Mouse (Mus musculus): ENCODE measurements around the gene Ets2.
"Not testable (repeated sequence)": the region's sequence is repeated elsewhere in the genome, so short reads cannot be mapped to it uniquely, and the experiment has no call there.

Ets2 gene

DNA sequence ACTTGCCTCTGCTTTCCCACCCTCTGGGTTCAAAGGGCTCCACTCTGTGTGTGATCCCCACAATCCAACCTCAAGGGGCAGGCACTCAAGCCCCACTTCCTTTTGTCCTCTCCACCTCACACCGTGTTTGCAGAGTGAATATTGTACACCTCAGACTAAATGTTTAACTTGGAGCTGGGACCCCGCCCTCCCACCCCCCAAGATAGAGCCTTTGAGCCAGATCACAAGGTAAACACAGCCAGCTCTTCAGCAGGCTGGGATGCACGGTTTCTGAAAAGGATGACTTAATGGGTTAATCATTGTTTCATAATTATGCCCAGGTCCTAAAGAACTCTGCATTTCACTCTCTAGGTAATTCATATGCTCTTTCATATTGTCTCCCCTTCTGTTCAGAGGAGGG lies 2.2 kb upstream of the Ets2 start:
- DNase-seq (ENCODE audit: low spot score in 2 of 2) = no peak

- no peak for DNase-seq (ENCODE audit: low spot score in 2 of 2)
Observed at GRCm38 (mm10) chr16:95700224-95700623, 1.7 kb upstream of the Ets2 start.

DNA sequence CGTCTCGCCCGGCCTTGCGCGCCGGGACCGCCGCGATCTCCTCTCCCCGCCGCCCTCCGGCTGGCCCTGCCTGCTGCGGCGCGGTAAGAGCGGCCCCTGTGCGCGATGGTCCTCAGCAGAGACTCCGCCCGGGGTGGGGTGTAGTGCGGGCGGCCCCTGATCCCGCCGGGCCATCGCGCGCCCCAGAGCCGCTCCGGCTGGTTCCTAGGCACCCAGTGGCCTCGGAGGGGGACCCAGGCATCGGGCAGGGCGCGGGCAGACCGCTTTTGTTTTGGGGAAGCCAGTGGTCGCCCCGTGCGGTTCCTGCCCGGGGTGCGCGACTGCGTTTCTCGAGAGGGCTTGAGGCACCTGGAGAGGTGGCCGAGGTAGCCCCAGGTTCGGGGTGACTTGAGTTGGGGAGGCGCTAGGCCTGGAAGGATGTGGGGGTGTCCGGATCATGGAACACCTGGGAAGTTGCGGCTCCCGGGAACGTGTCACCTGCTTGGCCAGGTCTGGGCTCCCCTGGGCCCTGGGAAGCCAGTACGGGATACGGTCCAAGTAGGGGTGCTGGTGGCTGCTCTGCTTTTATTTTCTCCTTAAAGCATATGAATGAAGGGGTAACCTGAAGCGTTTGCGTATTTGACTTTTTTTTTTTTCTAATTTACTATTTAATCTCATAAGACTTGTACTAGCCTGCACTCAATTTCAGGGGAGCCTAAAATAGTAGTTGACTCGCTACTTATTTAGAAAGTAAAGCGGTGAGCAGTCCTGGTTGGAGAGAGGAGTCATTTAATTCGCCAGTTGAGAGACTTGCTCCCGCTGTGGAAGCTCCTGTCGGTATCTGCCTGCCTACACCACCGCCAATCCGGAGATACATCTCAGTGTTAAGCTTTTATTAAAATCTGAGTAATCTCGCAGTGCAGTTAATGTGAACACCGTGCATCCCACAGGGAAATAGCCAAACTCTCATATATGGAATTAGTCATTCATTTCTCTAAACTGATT lies 979 bp downstream of the Ets2 start:
- no peak for DNase-seq (ENCODE audit: low spot score in 2 of 2)

GRCm38 (mm10) chr16:95703958-95704357 lies 2.1 kb downstream of the Ets2 start:
- DNase-seq (ENCODE audit: low spot score in 2 of 2) = no peak

DNA sequence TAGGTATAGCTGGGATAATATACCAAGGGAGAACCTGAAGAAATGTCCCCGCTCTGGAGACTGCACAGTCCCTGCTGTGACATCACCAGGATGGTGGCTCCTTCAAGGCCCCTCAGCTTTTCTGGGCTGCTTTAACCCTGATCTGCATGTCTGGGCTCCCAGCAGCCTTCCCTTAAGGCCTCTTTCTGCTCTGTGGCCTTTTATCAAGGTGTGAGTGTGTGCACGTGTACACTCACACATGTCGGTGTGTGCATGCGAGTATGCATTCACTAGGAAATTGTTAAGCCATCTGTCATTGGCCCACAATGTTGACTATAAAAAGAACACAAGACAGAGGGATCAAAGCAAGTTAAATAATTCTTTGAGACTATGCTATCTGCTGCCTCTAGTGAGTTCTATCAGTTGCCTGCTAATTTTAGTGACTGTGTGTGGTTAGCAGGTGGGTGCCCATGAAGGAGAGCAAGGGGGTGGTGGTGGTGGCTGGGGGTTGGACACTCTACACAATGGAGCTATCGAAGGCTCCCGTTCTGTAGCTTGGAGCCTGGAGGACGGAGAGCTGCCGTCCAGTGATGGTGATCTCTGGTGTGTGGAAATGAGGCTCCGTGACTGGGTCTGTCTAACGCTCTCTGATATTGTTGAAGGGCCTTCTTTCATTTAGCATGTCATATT lies 2.9 kb downstream of the Ets2 start:
- DNase-seq (ENCODE audit: low spot score in 2 of 2) = no peak

GRCm38 (mm10) chr16:95705771-95706170 lies 3.9 kb downstream of the Ets2 start:
- DNase-seq (ENCODE audit: low spot score in 2 of 2) = no peak

DNA sequence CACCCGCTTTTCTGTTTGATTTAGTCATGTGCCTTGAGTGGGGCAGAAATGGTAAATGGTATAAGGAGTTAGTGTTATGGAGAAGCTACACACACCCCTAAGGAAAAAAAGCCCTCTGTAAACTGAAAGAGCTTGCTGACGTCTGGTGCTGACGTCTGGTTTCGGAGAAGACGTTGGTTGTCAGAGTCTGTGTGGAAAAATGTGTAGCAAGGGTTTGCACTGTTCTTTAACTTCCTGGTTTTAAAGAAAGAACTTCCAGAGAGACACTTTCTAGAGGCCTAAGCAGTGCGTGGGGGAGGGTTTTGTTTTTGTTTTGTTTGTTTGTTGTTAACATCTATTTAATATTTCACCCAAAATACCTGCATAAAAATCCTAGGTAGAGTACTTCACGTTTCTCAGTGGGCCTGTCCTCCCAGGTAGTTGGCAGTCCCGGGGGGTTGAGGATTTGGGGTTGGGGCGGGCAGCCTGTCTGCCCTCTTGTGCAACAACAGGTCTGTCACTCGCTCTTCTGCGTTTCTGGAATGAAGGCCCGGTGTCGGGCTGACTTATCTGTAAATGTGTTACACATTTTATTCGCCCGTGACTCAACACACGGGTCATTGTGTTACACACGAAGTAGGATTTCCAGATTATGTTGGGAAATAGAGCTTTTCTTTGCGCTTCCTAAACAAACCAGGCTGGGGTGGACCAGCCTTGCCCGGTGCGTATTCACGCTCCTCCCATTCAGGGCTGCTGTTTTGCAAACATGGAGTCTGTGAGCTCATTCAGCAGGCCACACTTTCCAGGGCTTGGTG lies 6.5 kb downstream of the Ets2 start:
- DNase-seq (ENCODE audit: low spot score in 2 of 2) = no peak

GRCm38 (mm10) chr16:95709175-95709574 lies 7.3 kb downstream of the Ets2 start:
- no peak for DNase-seq (ENCODE audit: low spot score in 2 of 2)

- DNase-seq (ENCODE audit: low spot score in 2 of 2) = no peak
Observed at GRCm38 (mm10) chr16:95710129-95710528, 8.3 kb downstream of the Ets2 start.

GRCm38 (mm10) chr16:95712121-95712520 lies 10.2 kb downstream of the Ets2 start:
- no peak for DNase-seq (ENCODE audit: low spot score in 2 of 2)

DNA sequence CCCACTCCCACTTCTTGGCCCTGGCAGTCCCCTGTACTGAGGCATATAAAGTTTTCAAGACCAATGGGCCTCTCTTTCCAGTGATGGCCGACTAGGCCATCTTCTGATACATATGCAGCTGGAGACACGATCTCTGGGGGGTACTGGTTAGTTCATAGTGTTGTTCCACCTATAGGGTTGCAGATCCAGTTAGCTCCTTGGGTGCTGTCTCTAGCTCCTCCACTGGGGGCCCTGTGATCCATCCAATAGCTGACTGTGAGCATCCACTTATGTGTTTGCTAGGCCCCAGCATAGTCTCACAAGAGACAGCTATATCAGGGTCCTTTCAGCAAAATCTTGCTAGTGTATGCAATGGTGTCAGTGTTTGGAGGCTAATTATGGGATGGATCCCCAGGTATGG lies 11.2 kb downstream of the Ets2 start:
- not testable (repeated sequence) for DNase-seq (ENCODE audit: low spot score in 2 of 2)

GRCm38 (mm10) chr16:95715026-95715425 lies 13.2 kb downstream of the Ets2 start:
- DNase-seq (ENCODE audit: low spot score in 2 of 2) = no peak

GRCm38 (mm10) chr16:95716061-95716706 lies 14.3 kb downstream of the Ets2 start:
- DNase-seq (ENCODE audit: low spot score in 2 of 2) = no peak

DNA sequence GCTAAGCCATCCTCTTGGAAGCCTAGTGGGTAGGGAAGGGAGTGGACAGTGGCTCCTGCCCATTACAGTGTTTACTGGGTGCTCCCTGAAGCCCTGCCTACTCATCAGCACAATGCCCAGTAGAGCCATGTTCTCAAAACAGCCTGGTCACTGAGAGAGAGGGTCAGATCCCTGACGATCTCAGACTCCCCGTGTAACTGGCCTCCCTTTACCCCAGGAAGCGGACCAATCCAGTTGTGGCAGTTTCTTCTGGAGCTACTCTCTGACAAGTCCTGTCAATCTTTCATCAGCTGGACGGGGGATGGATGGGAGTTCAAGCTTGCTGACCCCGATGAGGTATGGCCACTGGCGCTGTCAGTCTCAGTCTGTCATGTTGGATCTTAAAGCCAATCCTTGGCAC lies 15.8 kb downstream of the Ets2 start:
- DNase-seq (ENCODE audit: low spot score in 2 of 2) = no peak

DNA sequence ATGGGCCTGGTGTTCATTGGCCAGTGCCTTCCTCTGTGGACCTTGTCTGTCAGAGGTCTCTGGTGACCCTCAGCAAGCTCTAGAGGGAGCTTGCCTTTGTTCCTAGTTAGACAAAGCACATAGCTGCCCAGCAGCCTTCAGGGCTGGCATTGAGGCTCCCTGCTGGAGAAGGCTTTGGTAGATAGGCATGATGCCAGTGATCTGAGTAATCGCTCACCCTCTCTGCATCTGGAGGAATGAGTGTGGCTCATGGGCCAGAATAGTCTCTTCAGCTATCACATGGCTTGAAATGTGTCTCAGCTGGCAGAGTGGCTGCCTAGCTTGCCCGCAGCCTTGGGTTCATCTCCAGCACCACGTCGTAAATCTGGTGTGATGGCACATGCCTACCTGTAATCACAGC lies 16.2 kb downstream of the Ets2 start:
- DNase-seq (ENCODE audit: low spot score in 2 of 2) = no peak

GRCm38 (mm10) chr16:95720532-95720931 lies 18.7 kb downstream of the Ets2 start:
- peak in 1 of 2 experiments; percentile 5 for DNase-seq (ENCODE audit: low spot score in 2 of 2)

DNA sequence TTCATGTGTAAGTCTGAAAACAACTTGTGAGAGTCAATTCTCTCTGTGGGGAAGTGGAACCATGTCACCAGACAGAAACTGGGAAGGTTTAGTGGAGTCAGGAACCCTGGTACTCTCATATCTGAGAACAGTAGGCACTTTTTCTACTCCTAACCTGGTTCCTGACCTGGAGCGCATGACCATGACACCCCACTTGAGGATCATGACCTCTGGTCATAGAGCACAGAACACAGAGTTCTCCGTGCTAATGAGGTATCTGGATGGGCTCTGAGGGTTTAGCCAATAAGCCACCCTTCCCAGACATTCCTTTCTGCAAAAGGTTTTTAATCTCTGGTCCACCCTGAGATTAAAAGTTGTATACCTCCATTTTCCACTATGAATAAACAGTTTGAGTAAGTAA lies 22.4 kb downstream of the Ets2 start:
- DNase-seq (ENCODE audit: low spot score in 2 of 2) = no peak

GRCm38 (mm10) chr16:95724776-95725175 lies 22.9 kb downstream of the Ets2 start:
- DNase-seq (ENCODE audit: low spot score in 2 of 2) = no peak

DNA sequence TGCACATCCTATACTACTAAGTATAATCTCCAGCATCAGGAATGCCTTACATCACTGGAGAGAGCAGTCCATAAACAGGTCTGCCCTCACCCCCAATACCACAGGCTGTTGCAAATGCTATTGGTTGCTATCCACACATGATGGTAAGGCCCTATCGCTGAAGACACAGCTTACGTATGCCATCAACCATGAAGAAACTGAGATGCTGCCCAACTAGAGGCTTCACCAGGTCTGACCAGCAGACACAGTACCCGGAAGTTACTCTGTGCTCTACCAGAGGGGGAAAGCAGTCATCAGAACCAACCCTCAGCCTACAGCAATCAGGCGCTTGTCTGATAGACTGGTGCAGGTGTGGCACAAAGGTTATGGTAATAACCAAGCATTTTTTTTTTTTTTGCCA lies 24.9 kb downstream of the Ets2 start:
- no peak for DNase-seq (ENCODE audit: low spot score in 2 of 2)

GRCm38 (mm10) chr16:95728453-95729435 lies 26.9 kb downstream of the Ets2 start:
- DNase-seq (ENCODE audit: low spot score in 2 of 2) = no peak
